Mouse (Mus musculus) v-Abl transformed pro-B cells (cell line): ENCODE results near the gene Arhgef3.

Experiments used
- in situ Hi-C, 2 experiments: fragments of 400-800 bp; cut with MboI; formaldehyde crosslinking; loops; one replicate each; pipeline ENCODE4 v1.15.1; 2025; ENCODE audit not compliant: unreplicated experiment in 2 of 2

The Arhgef3 gene

GRCm38 (mm10) chr14:27413961-27414360, 299.3 kb downstream of the Arhgef3 start:
- in situ Hi-C loops = loop anchor here (10.0 to 25.0 kb wide), 3 partner anchors 331 to 377 kb away; partner anchors contain the start of gene Il17rd (in 1 of the 2)

GRCm38 (mm10) chr14:27420816-27421215, 306.1 kb downstream of the Arhgef3 start:
- in situ Hi-C loops = loop anchor here in 1 of 2 experiments (25.0 kb wide), 1 partner anchor 384 kb away; the partner anchor contains the start of gene Il17rd

GRCm38 (mm10) chr14:27422301-27422700, 307.6 kb downstream of the Arhgef3 start:
- in situ Hi-C loops = loop anchor here in 1 of 2 experiments (25.0 kb wide), 1 partner anchor 385 kb away; the partner anchor contains the start of gene Il17rd

GRCm38 (mm10) chr14:27428573-27428972, 313.9 kb downstream of the Arhgef3 start, which contains the start of gene Fam208a:
Gene Fam208a, plus strand, starts transcription at chr14:27428834.
- in situ Hi-C loops = no loop called here

GRCm38 (mm10) chr14:27428973-27429711, 314.4 kb downstream of the Arhgef3 start:
- in situ Hi-C loops = no loop called here

GRCm38 (mm10) chr14:27430280-27430679, 315.6 kb downstream of the Arhgef3 start:
- in situ Hi-C loops = no loop called here

GRCm38 (mm10) chr14:27432064-27432463, 317.4 kb downstream of the Arhgef3 start:
- in situ Hi-C loops = no loop called here

- in situ Hi-C loops = no loop called here
Measured at GRCm38 (mm10) chr14:27436116-27436515, 321.4 kb downstream of the Arhgef3 start.

- in situ Hi-C loops = no loop called here
Measured at GRCm38 (mm10) chr14:27436826-27437225, 322.1 kb downstream of the Arhgef3 start.

- in situ Hi-C loops = no loop called here
Measured at GRCm38 (mm10) chr14:27440921-27441320, 326.2 kb downstream of the Arhgef3 start.

- in situ Hi-C loops = no loop called here
Measured at GRCm38 (mm10) chr14:27444851-27445281, 330.2 kb downstream of the Arhgef3 start.

- in situ Hi-C loops = no loop called here
Measured at GRCm38 (mm10) chr14:27446963-27447362, 332.3 kb downstream of the Arhgef3 start.
